ENCODE assay signal across 13 mouse cellular contexts in genomic region chr10:116914586-116914985, GRCm38 (mm10). TPM values are rescaled to one million over a fixed set of nuclear protein-coding genes. Genes with fewer than 3 reads are reported as not detected.
DNase-seq lines count a peak whose midpoint lies in the region; ATAC-seq and TF ChIP-seq lines count a peak whose summit lies in the region.
"Had no signal": no experiment of that assay in that cellular context is flagged by ENCODE, and none has a peak within 500 bp of the region (broad histone marks: within the 10 kb centered on the region; RNA-seq: fewer than 3 reads in every experiment).

No protein-coding gene starts in this region.

- peaks cover 83% of the 10 kb centered on the region for H3K36me3 ChIP-seq in heart, postnatal 0 days (replicated peaks; ENCODE audit: control insufficient read depth, insufficient read depth, low read length)
- H3K36me3 ChIP-seq in heart, embryonic 10.5 days: peaks cover 86% of the 10 kb centered on the region

- no peak for TF ChIP-seq CTCF in heart, postnatal 0 days (IDR thresholded peaks at IDR 0.05; ENCODE audit: low read depth)

- peak; percentile 78 for DNase-seq in heart, postnatal 0 days (ENCODE audit: low spot score)
- no peak for DNase-seq in heart, embryonic 10.5 days (ENCODE audit: low spot score)
- DNase-seq in urinary bladder, postnatal 14 days (ENCODE audit: low spot score): peak; percentile 48
- DNase-seq in urinary bladder, postnatal 25 days (ENCODE audit: low spot score): no peak
- DNase-seq in adrenal gland, postnatal 4 days (ENCODE audit: low spot score in 2 of 2): peak; percentile 21 to 27
- no peak for DNase-seq in liver
- no peak for DNase-seq in layer of hippocampus, postnatal 25 days (ENCODE audit: extremely low spot score in 1 of 2, low spot score in 1 of 2)
- DNase-seq: cerebellum, adult 8-10 months; forebrain, postnatal 0 days; gastrocnemius, postnatal 25 days had no signal

- H3K27me3 ChIP-seq in heart, postnatal 0 days (ENCODE audit: control insufficient read depth, insufficient read depth, low read length): no peaks in the 10 kb centered on the region
- no peaks in the 10 kb centered on the region for H3K27me3 ChIP-seq in heart, embryonic 10.5 days (ENCODE audit: insufficient read depth, poor library complexity, severe bottlenecking)
- H3K27me3 ChIP-seq: kidney, embryonic 15.5 days; limb, embryonic 13.5 days had no signal

- ATAC-seq in heart, postnatal 0 days (ENCODE audit: insufficient read depth, low read depth): peak; percentile 93
- ATAC-seq: forebrain, postnatal 0 days had no signal

- peak overlapping the region; percentile 76 for H3K27ac ChIP-seq in heart, postnatal 0 days (ENCODE audit: low read depth)
- H3K27ac ChIP-seq in heart, embryonic 10.5 days: no peak overlapping the region
- H3K27ac ChIP-seq: hindbrain, embryonic 14.5 days; kidney, embryonic 15.5 days; limb, embryonic 13.5 days had no signal

- 37% methylated on average over 9 of the region's 9 CpGs for WGBS in heart, postnatal 0 days
- WGBS in heart, embryonic 10.5 days: 84% methylated on average over 9 of the region's 9 CpGs

- H3K4me2 ChIP-seq in heart, postnatal 0 days (ENCODE audit: low read depth, low read length): no peak overlapping the region
- H3K4me2 ChIP-seq: hindbrain, embryonic 14.5 days; kidney, embryonic 15.5 days; limb, embryonic 13.5 days had no signal

- H3K9ac ChIP-seq in heart, postnatal 0 days (replicated peaks; ENCODE audit: low read depth, low read length): no peak overlapping the region
- H3K9ac ChIP-seq: forebrain, postnatal 0 days; hindbrain, embryonic 14.5 days; kidney, embryonic 15.5 days; limb, embryonic 13.5 days had no signal

- no peak for TF ChIP-seq EP300 in heart, postnatal 0 days (IDR thresholded peaks at IDR 0.05; ENCODE audit: low read depth)

- H3K4me1 ChIP-seq in heart, postnatal 0 days (ENCODE audit: control insufficient read depth, insufficient read depth): no peaks in the 10 kb centered on the region
- H3K4me1 ChIP-seq in heart, embryonic 10.5 days: no peaks in the 10 kb centered on the region
- H3K4me1 ChIP-seq: kidney, embryonic 15.5 days; limb, embryonic 13.5 days had no signal

- H3K9me3 ChIP-seq in heart, postnatal 0 days (replicated peaks; ENCODE audit: control insufficient read depth, low read length): no peaks in the 10 kb centered on the region
- H3K9me3 ChIP-seq in heart, embryonic 10.5 days: no peaks in the 10 kb centered on the region
- H3K9me3 ChIP-seq: kidney, embryonic 15.5 days; limb, embryonic 13.5 days had no signal

- H3K4me3 ChIP-seq in heart, postnatal 0 days (ENCODE audit: low read depth, low read length): no peak overlapping the region
- H3K4me3 ChIP-seq in heart, embryonic 10.5 days: no peak overlapping the region
- H3K4me3 ChIP-seq: kidney, embryonic 15.5 days; limb, embryonic 13.5 days had no signal

RNA-seq across cellular contexts. Expression of gene Myrfl, which starts 17.9 kb away (rescaled TPM):
- total RNA-seq in heart, postnatal 0 days (2014; rRNA removed; ENCODE audit: low replicate concordance): 0.39 TPM in 1 of 2 replicates, not detected in the other
- polyA plus RNA-seq in heart, postnatal 0 days (2015; fragmentation: Nextera tagmentation; extraction: Ambion mirVana): 0.18 and 0.23 TPM in 2 replicates
- polyA plus RNA-seq in heart, embryonic 10.5 days (2016; fragmentation: Nextera tagmentation; extraction: Ambion mirVana): 0.33 and 0.49 TPM in 2 replicates
- under 1 TPM; 0.17 to 0.37 TPM for total RNA-seq in adrenal gland, postnatal 4 days (2021)
- total RNA-seq in layer of hippocampus, postnatal 25 days (2021): under 1 TPM; 0.22 to 0.45 TPM
- total RNA-seq: forebrain, postnatal 0 days had no signal
- polyA plus RNA-seq: forebrain, postnatal 0 days; hindbrain, embryonic 14.5 days had no signal

RNA-seq across cellular contexts. Expression of gene Rab3ip, which starts 36.0 kb away (rescaled TPM):
- 98.2 and 123 TPM in 2 replicates for total RNA-seq in heart, postnatal 0 days (2014; rRNA removed; ENCODE audit: low replicate concordance)
- polyA plus RNA-seq in heart, postnatal 0 days (2015; fragmentation: Nextera tagmentation; extraction: Ambion mirVana): 70.9 and 78.4 TPM in 2 replicates
- 46.0 and 61.0 TPM in 2 replicates for polyA plus RNA-seq in heart, embryonic 10.5 days (2016; fragmentation: Nextera tagmentation; extraction: Ambion mirVana)
- 10 to 100 TPM; 37.1 to 53.9 TPM for total RNA-seq in adrenal gland, postnatal 4 days (2021)
- 10 to 100 TPM; 62.3 to 65.7 TPM for total RNA-seq in layer of hippocampus, postnatal 25 days (2021)

RNA-seq across cellular contexts. Expression of gene Gm10271, which starts 57.8 kb away (rescaled TPM):
- not detected in 2 replicates for total RNA-seq in heart, postnatal 0 days (2014; rRNA removed; ENCODE audit: low replicate concordance)
- not detected in 2 replicates for polyA plus RNA-seq in heart, postnatal 0 days (2015; fragmentation: Nextera tagmentation; extraction: Ambion mirVana)
- not detected in 2 replicates for polyA plus RNA-seq in heart, embryonic 10.5 days (2016; fragmentation: Nextera tagmentation; extraction: Ambion mirVana)
- total RNA-seq in adrenal gland, postnatal 4 days (2021): not detected
- not detected for total RNA-seq in layer of hippocampus, postnatal 25 days (2021)
- total RNA-seq: forebrain, postnatal 0 days; gastrocnemius, postnatal 25 days had no signal
- polyA plus RNA-seq: forebrain, postnatal 0 days; hindbrain, embryonic 14.5 days; kidney, embryonic 15.5 days; limb, embryonic 13.5 days had no signal

Comparison
In these comparisons a context has a peak if more than half of its experiments do, and no peak if none do; other contexts are left out.
1. DNase-seq: peak in heart, postnatal 0 days (single experiment), urinary bladder, postnatal 14 days (single experiment) and adrenal gland, postnatal 4 days (2 of 2); none in heart, embryonic 10.5 days (single experiment), urinary bladder, postnatal 25 days (single experiment), liver (single experiment) and layer of hippocampus, postnatal 25 days (0 of 2).